Mouse (Mus musculus) lung, postnatal 36 days (tissue): ENCODE measurements around the gene Lmbr1l.
A peak's percentile ranks its signal among the peaks of the same experiment; 100 is the strongest.
"Not testable (repeated sequence)": the region's sequence is repeated elsewhere in the genome, so short reads cannot be mapped to it uniquely, and the experiment has no call there.

Experiments used
- DNase-seq: peaks from one replicate; pipeline ENCODE4 v3.0.0; 2022; ENCODE audit warnings: mixed read lengths

Gene Lmbr1l

GRCm38 (mm10) chr15:98934217-98934839, 16.3 kb upstream of the Lmbr1l start, which contains the start of gene Tuba1b:
TSS of gene Tuba1b (minus strand) at chr15:98934565.
- peak; percentile 95 for DNase-seq

GRCm38 (mm10) chr15:98933833-98934216, 15.8 kb upstream of the Lmbr1l start:
- DNase-seq, result peak; percentile 98

- not testable (repeated sequence) for DNase-seq
Measured at GRCm38 (mm10) chr15:98933004-98933671, 15.1 kb upstream of the Lmbr1l start.

- peak; percentile 67 for DNase-seq
Measured at GRCm38 (mm10) chr15:98930998-98931397, 13.0 kb upstream of the Lmbr1l start.

GRCm38 (mm10) chr15:98930017-98930734, 12.1 kb upstream of the Lmbr1l start:
- no peak for DNase-seq

DNA sequence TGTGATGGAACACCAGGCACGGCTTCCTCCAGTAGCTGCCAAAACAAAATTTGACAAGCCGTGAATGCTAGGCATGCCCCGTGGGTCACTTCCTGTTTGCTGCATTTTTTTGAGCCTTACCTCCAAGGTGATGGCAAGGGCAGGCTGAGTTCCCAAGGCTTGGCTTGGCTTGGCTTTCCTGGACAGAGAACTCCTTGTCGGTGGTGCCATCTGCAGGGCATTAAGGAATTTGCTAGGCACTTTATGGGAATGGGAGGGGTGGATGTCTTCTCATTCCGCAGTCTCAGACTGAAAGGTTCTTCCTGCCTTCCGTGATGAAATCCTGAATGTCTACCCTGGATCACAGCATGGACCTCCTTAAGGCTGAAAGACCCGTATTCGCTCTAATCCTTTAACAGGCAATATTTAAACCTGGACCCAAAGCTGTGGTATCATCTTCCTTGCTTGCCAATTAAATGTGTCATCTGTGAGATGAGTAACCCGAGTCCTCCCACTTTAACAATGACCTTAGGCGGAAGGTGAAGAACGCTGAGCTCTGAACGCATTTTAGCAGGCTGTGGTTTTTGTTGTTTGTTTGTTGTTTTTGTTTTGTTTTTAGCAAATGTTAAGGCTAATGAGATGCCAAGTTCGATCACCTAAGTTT, 10.7 kb upstream of the Lmbr1l start:
- peak; percentile 90 for DNase-seq

DNA sequence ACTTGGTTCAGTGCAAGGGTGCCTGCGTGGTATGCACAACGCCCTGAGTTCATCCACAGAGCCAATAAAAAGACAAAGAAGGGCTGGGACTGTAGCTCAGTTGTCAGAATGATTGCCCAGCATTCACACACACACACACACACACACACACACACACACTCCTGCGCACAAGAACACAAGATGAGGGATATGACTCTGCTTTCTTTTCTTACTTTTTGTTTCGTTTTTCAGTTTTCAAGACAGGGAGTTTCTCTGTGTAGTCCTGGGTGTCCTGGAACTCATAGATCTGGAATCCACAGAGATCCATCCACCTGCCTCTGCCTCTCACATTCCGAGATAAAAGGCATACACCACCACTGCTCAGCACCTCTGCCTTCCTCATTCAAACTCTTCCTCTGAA, 9.5 kb upstream of the Lmbr1l start:
- no peak for DNase-seq

DNA sequence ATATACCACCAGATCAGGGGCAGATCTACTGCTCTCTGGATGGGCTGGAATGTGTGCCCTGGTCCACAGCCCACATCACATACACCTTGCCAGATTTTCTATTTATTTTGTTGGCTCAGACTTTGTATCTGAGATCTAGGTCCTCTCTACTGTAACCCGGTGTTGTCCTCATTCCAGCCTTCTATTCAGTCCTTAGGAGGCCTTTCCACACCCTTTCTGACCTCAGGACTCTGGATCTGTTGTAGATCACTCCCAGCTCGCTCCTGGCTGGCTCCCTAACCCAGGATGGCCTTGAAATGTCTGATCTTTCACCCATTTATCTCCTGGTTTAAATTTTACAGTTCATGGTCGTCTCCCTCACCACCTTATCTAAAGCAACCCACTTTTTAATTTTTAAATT, 6.7 kb upstream of the Lmbr1l start:
- no peak for DNase-seq

GRCm38 (mm10) chr15:98923031-98923537, 5.1 kb upstream of the Lmbr1l start:
- peak; percentile 32 for DNase-seq

- DNase-seq, result peak; percentile 32
Measured at GRCm38 (mm10) chr15:98922581-98922980, 4.5 kb upstream of the Lmbr1l start.

GRCm38 (mm10) chr15:98921510-98921909, 3.5 kb upstream of the Lmbr1l start:
- no peak for DNase-seq

- DNase-seq, result not testable (repeated sequence)
Measured at GRCm38 (mm10) chr15:98918499-98918895, 466 bp upstream of the Lmbr1l start.

- DNase-seq, result peak; percentile 48
Measured at GRCm38 (mm10) chr15:98917091-98917490, 940 bp downstream of the Lmbr1l start.

DNA sequence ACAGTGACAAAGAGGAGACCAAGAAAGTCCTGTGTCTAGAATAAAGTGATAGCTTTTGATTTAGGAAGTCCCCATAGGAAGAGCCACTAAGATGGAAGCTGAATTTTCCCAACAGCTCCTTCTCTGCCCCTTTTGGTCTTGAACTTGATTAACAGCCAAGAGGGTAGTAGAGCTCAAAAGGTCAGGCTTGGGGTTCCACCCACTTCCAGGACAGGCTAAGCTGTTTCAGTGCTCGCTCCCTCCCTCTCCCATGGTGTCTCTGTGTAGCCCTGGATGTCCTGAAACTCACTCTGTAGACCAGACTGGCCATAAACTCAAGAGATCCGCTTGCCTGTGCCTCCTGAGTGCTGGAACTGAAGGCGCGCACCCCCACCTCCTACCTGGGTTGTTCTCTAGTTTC, 2.0 kb downstream of the Lmbr1l start:
- DNase-seq, result no peak

- DNase-seq, result no peak
Measured at GRCm38 (mm10) chr15:98914903-98915302, 3.1 kb downstream of the Lmbr1l start.

- DNase-seq, result peak; percentile 54
Measured at GRCm38 (mm10) chr15:98904692-98905091, 13.3 kb downstream of the Lmbr1l start.

DNA sequence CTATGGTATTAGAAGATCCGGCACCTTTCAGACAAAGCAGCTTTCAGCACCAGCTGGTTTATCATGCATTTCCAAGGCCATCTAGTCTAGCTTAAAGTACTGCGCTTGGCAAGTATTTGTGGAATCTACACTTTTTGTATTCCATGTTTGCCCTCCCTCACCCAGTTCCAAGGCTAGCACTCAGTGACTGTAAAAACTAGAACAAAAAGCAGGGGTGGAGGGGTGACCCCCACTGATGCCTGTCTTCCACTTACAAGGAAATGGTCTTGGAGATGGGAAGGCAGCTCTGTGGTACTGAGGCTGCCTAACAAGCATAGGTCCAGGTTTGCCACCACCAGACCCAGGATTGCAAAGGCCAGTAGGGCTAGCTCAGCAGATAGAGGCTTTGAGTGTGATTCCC, 15.4 kb downstream of the Lmbr1l start:
- no peak for DNase-seq

- no peak for DNase-seq
Measured at GRCm38 (mm10) chr15:98901530-98901929, 16.5 kb downstream of the Lmbr1l start.

GRCm38 (mm10) chr15:98897928-98898800, 19.9 kb downstream of the Lmbr1l start, which contains the start of gene Dhh:
TSS of gene Dhh (minus strand) at chr15:98898540.
- DNase-seq, result peak; percentile 45

- peak; percentile 67 for DNase-seq
Measured at GRCm38 (mm10) chr15:98897495-98897894, 20.5 kb downstream of the Lmbr1l start.

- DNase-seq, result peak; percentile 63
Measured at GRCm38 (mm10) chr15:98895635-98896589, 22.1 kb downstream of the Lmbr1l start.
